17 mouse cellular contexts compared by ENCODE assay signal in genomic region chr11:87465990-87466593, GRCm38 (mm10).
DNase-seq lines count a peak whose midpoint lies in the region; ATAC-seq and TF ChIP-seq lines count a peak whose summit lies in the region.
"Had no signal": no experiment of that assay in that cellular context is flagged by ENCODE, and none has a peak within 500 bp of the region (broad histone marks: within the 10 kb centered on the region; RNA-seq: fewer than 3 reads in every experiment).

No protein-coding gene starts in this region.

- H3K36me3 ChIP-seq in liver, embryonic 13.5 days: no peaks in the 10 kb centered on the region
- no peaks in the 10 kb centered on the region for H3K36me3 ChIP-seq in small intestine, adult 2 months (ENCODE audit: control insufficient read depth, insufficient read depth, low read length)
- no peaks in the 10 kb centered on the region for H3K36me3 ChIP-seq in hindbrain, embryonic 13.5 days
- H3K36me3 ChIP-seq: neural tube, embryonic 13.5 days had no signal

- peak overlapping the region; percentile 56 for H3K27ac ChIP-seq in liver, embryonic 13.5 days
- peak overlapping the region; percentile 17; the same call in 1 of the 2 replicates for H3K27ac ChIP-seq in small intestine, adult 2 months (ENCODE audit: insufficient read depth, low read depth, low read length)
- H3K27ac ChIP-seq in hindbrain, embryonic 13.5 days: no peak overlapping the region
- H3K27ac ChIP-seq: forebrain, embryonic 13.5 days; macrophage; neural tube, embryonic 13.5 days had no signal

- H3K4me2 ChIP-seq in liver, embryonic 13.5 days: peak overlapping the region; percentile 39
- no peak overlapping the region for H3K4me2 ChIP-seq in hindbrain, embryonic 13.5 days
- H3K4me2 ChIP-seq: forebrain, embryonic 13.5 days; neural tube, embryonic 13.5 days had no signal

- H3K9me3 ChIP-seq in liver, embryonic 13.5 days (replicated peaks): no peaks in the 10 kb centered on the region
- no peaks in the 10 kb centered on the region for H3K9me3 ChIP-seq in hindbrain, embryonic 13.5 days
- H3K9me3 ChIP-seq: forebrain, embryonic 13.5 days; neural tube, embryonic 13.5 days had no signal

- peak overlapping the region; percentile 18; the same call in 1 of the 2 replicates for H3K9ac ChIP-seq in liver, embryonic 13.5 days
- H3K9ac ChIP-seq in hindbrain, embryonic 13.5 days: no peak overlapping the region
- H3K9ac ChIP-seq: forebrain, embryonic 13.5 days; neural tube, embryonic 13.5 days had no signal

- no peak for TF ChIP-seq CTCF in lung, adult 2 months (IDR thresholded peaks at IDR 0.05; ENCODE audit: insufficient read depth, low read length)
- no peak for TF ChIP-seq CTCF in small intestine, adult 2 months (IDR thresholded peaks at IDR 0.05; ENCODE audit: extremely low read depth, insufficient read length, insufficient replicate concordance, low read depth, low read length)

- DNase-seq in lung, postnatal 10 days: peak; percentile 16
- DNase-seq in lung, adult 2 months: no peak
- DNase-seq in c-Kit-positive CD71-positive TER-119-negative erythroid progenitor cells, embryonic 14.5 days (ENCODE audit: low read depth): peak; percentile 60
- DNase-seq in liver, embryonic 13.5 days: no peak
- DNase-seq in cerebellum, postnatal 4 days (ENCODE audit: low spot score in 2 of 2): no peak
- no peak for DNase-seq in gastrocnemius, adult 8-10 months (ENCODE audit: low spot score in 2 of 2)
- DNase-seq: cerebellum, postnatal 14 days; heart, postnatal 36 days; kidney, postnatal 14 days; layer of hippocampus, postnatal 36 days; spleen, adult 18-20 months had no signal

- H3K27me3 ChIP-seq in liver, embryonic 13.5 days: no peaks in the 10 kb centered on the region
- no peaks in the 10 kb centered on the region for H3K27me3 ChIP-seq in small intestine, adult 2 months (ENCODE audit: control insufficient read depth, insufficient read depth, low read length)
- H3K27me3 ChIP-seq in hindbrain, embryonic 13.5 days: 0 out of 2 replicates have a peak, but pooled peaks cover 2% of the 10 kb centered on the region

- no peak for ATAC-seq in liver, embryonic 13.5 days (ENCODE audit: low read depth)
- ATAC-seq in hindbrain, embryonic 13.5 days (ENCODE audit: low FRiP score): no peak
- ATAC-seq: forebrain, embryonic 13.5 days; midbrain, embryonic 16.5 days had no signal

- peaks cover 9% of the 10 kb centered on the region for H3K4me1 ChIP-seq in lung, adult 2 months (ENCODE audit: control insufficient read depth, insufficient read depth, low read length)
- peaks cover 54% of the 10 kb centered on the region for H3K4me1 ChIP-seq in liver, embryonic 13.5 days (replicated peaks)
- H3K4me1 ChIP-seq in small intestine, adult 2 months (ENCODE audit: control insufficient read depth, insufficient read depth, insufficient read length, low read length): peaks cover 12% of the 10 kb centered on the region
- peaks cover 9% of the 10 kb centered on the region for H3K4me1 ChIP-seq in hindbrain, embryonic 13.5 days (replicated peaks)

- TF ChIP-seq POLR2A in lung, adult 2 months (IDR thresholded peaks at IDR 0.05; ENCODE audit: borderline replicate concordance, extremely low read depth, low read depth, low read length): no peak
- no peak for TF ChIP-seq POLR2A in small intestine, adult 2 months (IDR thresholded peaks at IDR 0.05; ENCODE audit: low read depth, low read length)

- no peak overlapping the region for H3K4me3 ChIP-seq in lung, adult 2 months (replicated peaks; ENCODE audit: extremely low read depth, low read depth, low read length)
- no peak overlapping the region for H3K4me3 ChIP-seq in liver, embryonic 13.5 days (replicated peaks)
- no peak overlapping the region for H3K4me3 ChIP-seq in small intestine, adult 2 months (ENCODE audit: low read depth, low read length)
- H3K4me3 ChIP-seq in hindbrain, embryonic 13.5 days: no peak overlapping the region
- H3K4me3 ChIP-seq: forebrain, embryonic 13.5 days; neural tube, embryonic 13.5 days had no signal

- 64% methylated on average over 6 of the region's 6 CpGs for WGBS in lung, adult 2 months
- WGBS in liver, embryonic 13.5 days (ENCODE audit: insufficient replicate concordance): 33% methylated on average over 6 of the region's 6 CpGs
- 18% methylated on average over 6 of the region's 6 CpGs for WGBS in small intestine, adult 2 months
- 77% methylated on average over 6 of the region's 6 CpGs for WGBS in hindbrain, embryonic 13.5 days

Comparison
In these comparisons a context has a peak if more than half of its experiments do, and no peak if none do; other contexts are left out.
1. DNase-seq: peak in lung, postnatal 10 days (single experiment) and c-Kit-positive CD71-positive TER-119-negative erythroid progenitor cells, embryonic 14.5 days (single experiment); none in lung, adult 2 months (single experiment), liver, embryonic 13.5 days (single experiment), cerebellum, postnatal 4 days (0 of 2) and gastrocnemius, adult 8-10 months (0 of 2).